Mouse (Mus musculus) hindbrain, embryonic 11.5 days (tissue): ENCODE data around the gene Nrarp. TPM values are rescaled to one million over a fixed set of nuclear protein-coding genes. Genes with fewer than 3 reads are reported as not detected.

ENCODE experiments used
- ATAC-seq: fragments of 200-750 bp; cut with Nextera tagmentation; 2 replicates; pipeline ENCODE4 v1.8.0; 2017; ENCODE audit warnings: mild to moderate bottlenecking, moderate TSS enrichment, moderate library complexity; ENCODE audit not compliant: low FRiP score
- DNase-seq: peaks from one replicate; pipeline ENCODE4 v3.0.0-alpha.2; 2015; ENCODE audit warnings: low spot score
- H3K27ac ChIP-seq: fragments of 300-500 bp; sonication (generic); 2 replicates; pipeline ENCODE4 v1.5.1; 2014; ENCODE audit warnings: mild to moderate bottlenecking, low read depth, low read length
- H3K27me3 ChIP-seq: fragments of 300-500 bp; sonication (generic); 2 replicates; pipeline ENCODE4 v1.6.1; 2014; ENCODE audit warnings: mild to moderate bottlenecking, low read length, moderate library complexity, mixed read lengths; ENCODE audit not compliant: control insufficient read depth, insufficient read depth
- H3K36me3 ChIP-seq: fragments of 300-500 bp; sonication (generic); 2 replicates; pipeline ENCODE4 v1.6.1; 2014; ENCODE audit warnings: mild to moderate bottlenecking, low read length, moderate library complexity, mixed read lengths; ENCODE audit not compliant: control insufficient read depth, insufficient read depth
- H3K4me1 ChIP-seq: fragments of 300-500 bp; sonication (generic); replicated peaks from 2 replicates; pipeline ENCODE4 v1.6.1; 2014; ENCODE audit warnings: low read length, mixed read lengths; ENCODE audit not compliant: control insufficient read depth, insufficient read depth
- H3K4me2 ChIP-seq: fragments of 300-500 bp; sonication (generic); replicated peaks from 2 replicates; pipeline ENCODE4 v1.6.1; 2014; ENCODE audit warnings: mild to moderate bottlenecking, low read depth, low read length
- H3K4me3 ChIP-seq: fragments of 300-500 bp; sonication (generic); 2 replicates; pipeline ENCODE4 v1.5.1; 2014; ENCODE audit warnings: low read depth, low read length
- H3K9ac ChIP-seq: fragments of 300-500 bp; sonication (generic); 2 replicates; pipeline ENCODE4 v1.6.1; 2014; ENCODE audit warnings: low read depth, low read length
- H3K9me3 ChIP-seq: fragments of 300-500 bp; sonication (generic); 2 replicates; pipeline ENCODE4 v1.6.1; 2016; ENCODE audit warnings: low read length; ENCODE audit not compliant: control insufficient read depth
- WGBS: fragments of 180-500 bp; shearing (Covaris S2); extraction: QIAGEN DNeasy Blood & Tissue Kit; methylation state at CpG from one replicate; pipeline ENCODE4 v1.1.7; 2014; 5-methylcytosine and 5-hydroxymethylcytosine counted together
- polyA plus RNA-seq: library from polyadenylated mRNA; unstranded; fragments of >200 nt; fragmentation: Nextera tagmentation; extraction: Ambion mirVana; gene quantifications from 2 replicates; pipeline ENCODE4 v1.2.1, GENCODE M21; 2014

Gene Nrarp
- polyA plus RNA-seq, 1 experiment from 2014 or later, result 44.6 TPM

DNA sequence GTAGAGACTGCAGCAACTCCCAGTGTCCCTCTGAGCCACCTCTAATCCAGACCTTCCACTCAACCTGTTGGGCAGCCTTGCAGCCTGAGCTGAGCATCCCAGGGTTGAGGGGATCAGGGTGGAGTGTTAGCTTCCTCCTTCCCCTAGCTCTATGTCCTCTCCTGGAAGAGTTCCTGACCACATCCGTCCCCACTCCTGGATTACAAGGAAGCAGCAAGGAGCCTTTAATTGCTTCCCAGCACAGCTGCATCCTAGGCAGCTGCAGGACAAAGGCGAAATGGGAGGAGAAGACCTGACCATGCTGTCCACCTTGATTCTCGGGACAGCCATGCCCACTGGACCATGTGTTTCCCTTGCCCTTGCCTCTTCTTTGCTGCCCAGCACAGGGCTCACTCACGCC is 3.5 kb upstream of the Nrarp start:
- 34% methylated on average over 4 of the region's 4 CpGs for WGBS
- ATAC-seq, result no peak
- H3K4me1 ChIP-seq, result peaks cover 27% of the 10 kb centered on the region

DNA sequence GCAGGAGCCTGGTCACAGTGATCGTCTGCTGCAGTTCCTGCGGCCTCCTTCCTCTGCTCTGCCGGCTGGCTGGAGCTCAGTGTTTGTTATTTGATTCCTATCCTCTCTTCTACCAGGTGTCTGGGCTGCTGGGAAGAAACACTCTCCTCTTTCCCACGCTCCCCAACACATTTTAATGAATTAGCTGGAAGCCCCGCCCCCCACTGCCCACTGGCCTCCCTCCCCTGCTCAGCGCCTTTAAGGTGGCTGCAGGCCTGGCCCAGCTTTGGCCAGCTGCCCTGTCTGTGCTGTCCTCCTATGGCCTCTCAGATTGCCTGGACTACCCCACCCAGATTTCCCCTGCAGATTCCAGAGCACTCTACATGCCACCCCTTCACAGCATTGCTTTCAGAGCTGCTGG is 2.9 kb upstream of the Nrarp start:
- peak overlapping the region; percentile 83 for H3K27ac ChIP-seq
- H3K4me1 ChIP-seq, result peaks cover 27% of the 10 kb centered on the region
- DNase-seq (peak; percentile 74), ATAC-seq (peak; percentile 18; the same call in 1 of the 2 replicates)
- H3K9ac ChIP-seq, result peak overlapping the region; percentile 50; the same call in 1 of the 2 replicates
- peak overlapping the region; percentile 34 for H3K4me2 ChIP-seq
- no peaks in the 10 kb centered on the region for H3K9me3 ChIP-seq
- H3K36me3 ChIP-seq, result no peaks in the 10 kb centered on the region
- H3K27me3 ChIP-seq, result peaks cover 3% of the 10 kb centered on the region; the same call in 1 of the 2 replicates
- 2% methylated on average over 6 of the region's 6 CpGs for WGBS
- peak overlapping the region; percentile 20 for H3K4me3 ChIP-seq

More for the DNA sequence above, 3.5 kb upstream of the Nrarp start:
- no peaks in the 10 kb centered on the region for H3K36me3 ChIP-seq
- peak overlapping the region; percentile 20 for H3K4me3 ChIP-seq
- no peaks in the 10 kb centered on the region for H3K9me3 ChIP-seq
- H3K9ac ChIP-seq, result peak overlapping the region; percentile 3; the same call in 1 of the 2 replicates
- H3K27me3 ChIP-seq, result peaks cover 3% of the 10 kb centered on the region; the same call in 1 of the 2 replicates
- no peak for DNase-seq
- peak overlapping the region; percentile 34 for H3K4me2 ChIP-seq
- H3K27ac ChIP-seq, result peak overlapping the region; percentile 83

GRCm38 (mm10) chr2:25178285-25178972 is 2.1 kb upstream of the Nrarp start:
- WGBS, result 18% methylated on average over 10 of the region's 10 CpGs

GRCm38 (mm10) chr2:25179566-25180217 is 866 bp upstream of the Nrarp start:
- DNase-seq (no peak), ATAC-seq (no peak)
- WGBS, result 39% methylated on average over 15 of the region's 15 CpGs
- Histone ChIP-seq H3K9me3 (no peaks in the 10 kb centered on the region), H3K4me3 (peak overlapping the region; percentile 90), H3K4me1 (peaks cover 27% of the 10 kb centered on the region), H3K27me3 (0 out of 2 replicates have a peak, but pooled peaks cover 3% of the 10 kb centered on the region), H3K4me2 (peak overlapping the region; percentile 83), H3K9ac (peak overlapping the region; percentile 29), H3K27ac (peak overlapping the region; percentile 94; the same call in 1 of the 2 replicates), H3K36me3 (0 out of 2 replicates have a peak, but pooled peaks cover 3% of the 10 kb centered on the region)

More at GRCm38 (mm10) chr2:25178285-25178972, 2.1 kb upstream of the Nrarp start:
- ATAC-seq (no peak), DNase-seq (peak; percentile 51)
- Histone ChIP-seq H3K36me3 (no peaks in the 10 kb centered on the region), H3K4me2 (peak overlapping the region; percentile 34), H3K27ac (peak overlapping the region; percentile 83), H3K9me3 (no peaks in the 10 kb centered on the region), H3K9ac (peak overlapping the region; percentile 50), H3K4me1 (peaks cover 27% of the 10 kb centered on the region), H3K4me3 (0 out of 2 replicates have a peak overlapping the region, but pooled peaks have one; percentile 20), H3K27me3 (peaks cover 3% of the 10 kb centered on the region; the same call in 1 of the 2 replicates)

DNA sequence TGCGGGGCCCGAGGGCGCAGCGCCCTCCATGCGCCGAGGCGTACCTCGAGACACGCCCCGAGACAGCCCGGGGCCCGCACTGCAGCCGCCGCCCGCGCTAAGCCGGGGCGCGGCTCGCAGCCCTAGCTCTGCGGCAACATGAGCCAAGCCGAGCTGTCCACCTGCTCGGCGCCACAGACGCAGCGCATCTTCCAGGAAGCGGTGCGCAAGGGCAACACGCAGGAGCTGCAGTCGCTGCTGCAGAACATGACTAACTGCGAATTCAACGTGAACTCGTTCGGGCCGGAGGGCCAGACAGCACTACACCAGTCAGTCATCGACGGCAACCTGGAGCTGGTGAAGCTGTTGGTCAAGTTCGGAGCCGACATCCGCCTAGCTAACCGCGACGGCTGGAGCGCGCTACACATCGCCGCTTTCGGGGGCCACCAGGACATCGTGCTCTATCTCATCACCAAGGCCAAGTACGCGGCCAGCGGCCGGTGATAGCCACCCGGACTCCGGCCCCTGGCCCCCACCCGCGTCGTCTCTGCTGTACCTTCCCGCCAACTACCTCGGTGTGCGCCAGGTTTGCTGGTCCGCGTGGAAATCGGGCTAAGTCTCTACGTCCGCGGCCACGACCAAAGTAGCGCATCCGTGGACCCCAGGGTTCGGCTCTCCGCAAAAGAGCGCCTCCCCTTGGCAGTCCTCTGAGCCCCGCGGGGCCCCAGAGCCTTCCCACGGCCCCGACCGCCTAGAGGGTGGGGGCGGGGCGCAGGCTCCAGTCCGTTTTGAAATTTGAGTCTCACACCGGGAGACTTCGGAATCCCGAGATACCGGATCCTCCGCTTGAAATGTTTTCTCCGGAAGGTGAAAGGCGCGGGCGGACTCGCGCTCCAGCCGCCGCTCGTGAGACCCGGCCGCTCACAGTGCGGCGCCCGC is 674 bp downstream of the Nrarp start:
- H3K4me1 ChIP-seq, result peaks cover 31% of the 10 kb centered on the region
- WGBS, result under 1% methylated on average over 94 of the region's 100 CpGs

GRCm38 (mm10) chr2:25181891-25182397 is 1.4 kb downstream of the Nrarp start:
- Histone ChIP-seq H3K4me1 (peaks cover 28% of the 10 kb centered on the region), H3K4me3 (peak overlapping the region; percentile 90), H3K4me2 (peak overlapping the region; percentile 83), H3K27ac (peak overlapping the region; percentile 94), H3K9me3 (no peaks in the 10 kb centered on the region), H3K36me3 (0 out of 2 replicates have a peak, but pooled peaks cover 3% of the 10 kb centered on the region), H3K9ac (peak overlapping the region; percentile 86), H3K27me3 (0 out of 2 replicates have a peak, but pooled peaks cover 3% of the 10 kb centered on the region)
- ATAC-seq (no peak), DNase-seq (peak; percentile 67)
- WGBS, result 0% methylated on average over 17 of the region's 17 CpGs

More for the DNA sequence above, 674 bp downstream of the Nrarp start:
- DNase-seq (peak; percentile 81), ATAC-seq (peak; percentile 36)
- H3K4me3 ChIP-seq, result peak overlapping the region; percentile 90
- no peaks in the 10 kb centered on the region for H3K9me3 ChIP-seq
- H3K4me2 ChIP-seq, result peak overlapping the region; percentile 83
- 0 out of 2 replicates have a peak, but pooled peaks cover 3% of the 10 kb centered on the region for H3K36me3 ChIP-seq
- 0 out of 2 replicates have a peak, but pooled peaks cover 3% of the 10 kb centered on the region for H3K27me3 ChIP-seq
- peak overlapping the region; percentile 94 for H3K27ac ChIP-seq
- peak overlapping the region; percentile 86 for H3K9ac ChIP-seq

- Histone ChIP-seq H3K27ac (peak overlapping the region; percentile 94; the same call in 1 of the 2 replicates), H3K4me3 (peak overlapping the region; percentile 90), H3K36me3 (0 out of 2 replicates have a peak, but pooled peaks cover 3% of the 10 kb centered on the region), H3K9me3 (no peaks in the 10 kb centered on the region), H3K4me2 (peak overlapping the region; percentile 83), H3K27me3 (0 out of 2 replicates have a peak, but pooled peaks cover 3% of the 10 kb centered on the region), H3K4me1 (peaks cover 21% of the 10 kb centered on the region), H3K9ac (peak overlapping the region; percentile 36)
- 13% methylated on average over 6 of the region's 6 CpGs for WGBS
- ATAC-seq (no peak), DNase-seq (peak; percentile 48)
Measured at GRCm38 (mm10) chr2:25182664-25183063, 2.1 kb downstream of the Nrarp start.
